ENCODE assay signal across 7 mouse cellular contexts in the genomic region with DNA sequence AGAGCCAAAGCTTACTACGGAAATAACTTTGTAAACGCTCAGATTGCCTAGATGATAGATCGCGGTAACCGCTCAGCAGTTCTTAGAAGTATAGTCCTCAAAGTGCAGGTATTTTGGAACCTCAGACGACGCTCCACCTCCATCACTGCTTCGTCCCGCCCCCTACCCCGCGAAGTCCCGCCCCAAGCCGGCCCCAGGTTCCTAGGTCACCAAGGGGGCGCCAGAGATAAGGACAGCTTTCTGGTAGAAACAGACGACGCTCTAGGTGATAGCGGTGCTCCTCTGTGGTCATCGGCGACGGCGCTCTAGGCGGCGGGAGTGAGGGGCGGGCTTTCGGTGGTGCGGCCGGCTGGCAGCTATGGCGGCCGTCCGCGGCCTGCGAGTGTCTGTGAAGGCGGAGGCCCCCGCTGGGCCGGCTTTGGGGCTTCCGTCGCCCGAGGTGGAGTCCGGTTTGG. TPM values are rescaled to one million over a fixed set of nuclear protein-coding genes. Genes with fewer than 3 reads are reported as not detected.
DNase-seq lines count a peak whose midpoint lies in the region; ATAC-seq lines count a peak whose summit lies in the region.

A gene (plus strand): TSS at position 242 of the 455 bp plus-strand sequence.

- H3K9ac ChIP-seq in embryonic facial prominence, embryonic 11.5 days (replicated peaks; ENCODE audit: low read length) = peak within 1 kb of the TSS; percentile 94
- peak within 1 kb of the TSS; percentile 87 for H3K9ac ChIP-seq in limb, embryonic 11.5 days (ENCODE audit: low read length)
- H3K9ac ChIP-seq in midbrain, embryonic 14.5 days (replicated peaks; ENCODE audit: low read length) = peak within 1 kb of the TSS; percentile 90

- peak; percentile 92 for ATAC-seq in embryonic facial prominence, embryonic 11.5 days (replicated peaks; ENCODE audit: insufficient number of reproducible peaks, low FRiP score, low TSS enrichment, low read depth)
- ATAC-seq in granulocyte monocyte progenitor cell, adult 5-6 weeks (replicated peaks; ENCODE audit: poor library complexity, severe bottlenecking) = peak; percentile 95
- ATAC-seq in limb, embryonic 11.5 days (ENCODE audit: insufficient number of reproducible peaks, low FRiP score, low TSS enrichment, low read depth) = peak; percentile 94
- ATAC-seq in midbrain, embryonic 14.5 days (ENCODE audit: low FRiP score, low TSS enrichment) = peak; percentile 92

- peak; percentile 99 for DNase-seq in adrenal gland, postnatal 14 days
- DNase-seq in embryonic facial prominence, embryonic 11.5 days (ENCODE audit: low spot score) = peak; percentile 98
- peak; percentile 97 for DNase-seq in kidney, adult 18-20 months
- peak; percentile 98 for DNase-seq in limb, embryonic 11.5 days (ENCODE audit: low spot score)
- DNase-seq in midbrain, embryonic 14.5 days = peak; percentile 98
- DNase-seq in spleen, adult 18-20 months = peak; percentile 93 to 96

- no peaks in the 10 kb centered on the region for H3K27me3 ChIP-seq in embryonic facial prominence, embryonic 11.5 days (ENCODE audit: control insufficient read depth, insufficient read depth, low read length)
- H3K27me3 ChIP-seq in limb, embryonic 11.5 days (ENCODE audit: control insufficient read depth, insufficient read depth, low read length) = no peaks in the 10 kb centered on the region
- H3K27me3 ChIP-seq in midbrain, embryonic 14.5 days (ENCODE audit: control insufficient read depth, insufficient read depth, low read length) = no peaks in the 10 kb centered on the region

- H3K27ac ChIP-seq in embryonic facial prominence, embryonic 11.5 days (replicated peaks; ENCODE audit: low read depth, low read length) = peak within 1 kb of the TSS; percentile 72
- 0 out of 2 replicates have a peak within 1 kb of the TSS, but pooled peaks have one; percentile 32 for H3K27ac ChIP-seq in limb, embryonic 11.5 days (replicated peaks; ENCODE audit: low read depth, low read length)
- H3K27ac ChIP-seq in midbrain, embryonic 14.5 days (replicated peaks; ENCODE audit: low read depth, low read length) = peak within 1 kb of the TSS; percentile 92

- under 1% methylated on average over 39 of the region's 39 CpGs for WGBS in embryonic facial prominence, embryonic 11.5 days
- WGBS in limb, embryonic 11.5 days = under 1% methylated on average over 39 of the region's 39 CpGs
- under 1% methylated on average over 39 of the region's 39 CpGs for WGBS in midbrain, embryonic 14.5 days

- no peaks in the 10 kb centered on the region for H3K4me1 ChIP-seq in embryonic facial prominence, embryonic 11.5 days (ENCODE audit: control insufficient read depth, insufficient read depth, low read length)
- 0 out of 2 replicates have a peak, but pooled peaks cover 4% of the 10 kb centered on the region for H3K4me1 ChIP-seq in limb, embryonic 11.5 days (ENCODE audit: control insufficient read depth, insufficient read depth, low read length)
- peaks cover 6% of the 10 kb centered on the region for H3K4me1 ChIP-seq in midbrain, embryonic 14.5 days (ENCODE audit: control insufficient read depth, insufficient read depth, low read length)

- peak within 1 kb of the TSS; percentile 88 for H3K4me3 ChIP-seq in embryonic facial prominence, embryonic 11.5 days (ENCODE audit: low read depth, low read length)
- peak within 1 kb of the TSS; percentile 82 for H3K4me3 ChIP-seq in limb, embryonic 11.5 days (ENCODE audit: low read depth, low read length)
- H3K4me3 ChIP-seq in midbrain, embryonic 14.5 days (replicated peaks; ENCODE audit: low read depth, low read length) = peak within 1 kb of the TSS; percentile 89

- H3K4me2 ChIP-seq in embryonic facial prominence, embryonic 11.5 days (ENCODE audit: low read depth, low read length) = peak within 1 kb of the TSS; percentile 58
- H3K4me2 ChIP-seq in limb, embryonic 11.5 days (ENCODE audit: low read depth, severe bottlenecking) = peak within 1 kb of the TSS; percentile 72
- peak within 1 kb of the TSS; percentile 77 for H3K4me2 ChIP-seq in midbrain, embryonic 14.5 days (ENCODE audit: low read length)

- H3K9me3 ChIP-seq in embryonic facial prominence, embryonic 11.5 days (replicated peaks; ENCODE audit: control insufficient read depth, low read length) = no peaks in the 10 kb centered on the region
- H3K9me3 ChIP-seq in limb, embryonic 11.5 days (ENCODE audit: control insufficient read depth, low read length) = no peaks in the 10 kb centered on the region
- H3K9me3 ChIP-seq in midbrain, embryonic 14.5 days (ENCODE audit: control insufficient read depth, low read length) = no peaks in the 10 kb centered on the region

- H3K36me3 ChIP-seq in embryonic facial prominence, embryonic 11.5 days (replicated peaks; ENCODE audit: control insufficient read depth, insufficient read depth, low read depth, low read length) = no peaks in the 10 kb centered on the region
- peaks cover 5% of the 10 kb centered on the region; the same call in 1 of the 2 replicates for H3K36me3 ChIP-seq in limb, embryonic 11.5 days (ENCODE audit: control insufficient read depth, insufficient read depth, low read length)
- H3K36me3 ChIP-seq in midbrain, embryonic 14.5 days (ENCODE audit: control insufficient read depth, insufficient read depth, low read length) = peaks cover 22% of the 10 kb centered on the region

RNA-seq across cellular contexts. Expression of the gene that starts here (rescaled TPM):
- total RNA-seq in adrenal gland, postnatal 14 days (2021) = 9.2 and 10.9 TPM in 2 replicates
- 11.3 and 11.9 TPM in 2 replicates for polyA plus RNA-seq in embryonic facial prominence, embryonic 11.5 days (2014; fragmentation: Nextera tagmentation; extraction: Ambion mirVana)
- total RNA-seq in granulocyte monocyte progenitor cell, adult 5-6 weeks (2014; fragmentation: Nextera tagmentation) = 10.1 and 13.2 TPM in 2 replicates
- 12.6 and 15.6 TPM in 2 replicates for total RNA-seq in granulocyte monocyte progenitor cell, adult 5-6 weeks (2017)
- 13.8 and 14.4 TPM in 2 replicates for polyA plus RNA-seq in limb, embryonic 11.5 days (2014; fragmentation: Nextera tagmentation; extraction: Ambion mirVana)
- polyA plus RNA-seq in midbrain, embryonic 14.5 days (2014; fragmentation: Nextera tagmentation; extraction: Ambion mirVana) = 8.3 and 10.2 TPM in 2 replicates

Comparison
In these comparisons a context has a peak if more than half of its experiments do, and no peak if none do; other contexts are left out.
1. Peak in every context shown above with its lines: DNase-seq, ATAC-seq, H3K4me3 ChIP-seq and H3K27ac ChIP-seq.
2. H3K27ac ChIP-seq: peak in every context shown above with its lines; median percentile 92 in midbrain, embryonic 14.5 days; 72 in embryonic facial prominence, embryonic 11.5 days; 32 in limb, embryonic 11.5 days.